Mouse (Mus musculus) hindbrain, postnatal 0 days (tissue): ENCODE measurements around the gene Dhx57. TPM values are rescaled to one million over a fixed set of nuclear protein-coding genes. Genes with fewer than 3 reads are reported as not detected.
"Not testable (repeated sequence)": the region's sequence is repeated elsewhere in the genome, so short reads cannot be mapped to it uniquely, and the experiment has no call there.

Experiments used
- ATAC-seq: fragments of 200-750 bp; cut with Nextera tagmentation; 2 replicates; pipeline ENCODE4 v1.8.0; 2017; ENCODE audit warnings: mild to moderate bottlenecking, moderate TSS enrichment, moderate library complexity
- DNase-seq: peaks from one replicate; pipeline ENCODE4 v3.0.0-alpha.2; 2015; ENCODE audit warnings: low spot score
- H3K27ac ChIP-seq: fragments of 300-500 bp; sonication (generic); 2 replicates; pipeline ENCODE4 v1.5.1; 2014; ENCODE audit warnings: mild to moderate bottlenecking
- H3K27me3 ChIP-seq: fragments of 300-500 bp; sonication (generic); 2 replicates; pipeline ENCODE4 v1.6.1; 2014; ENCODE audit warnings: low read length, mixed read lengths; ENCODE audit not compliant: insufficient read depth
- H3K36me3 ChIP-seq: fragments of 300-500 bp; sonication (generic); 2 replicates; pipeline ENCODE4 v1.6.1; 2014; ENCODE audit warnings: low read length, mixed read lengths; ENCODE audit not compliant: insufficient read depth
- H3K4me1 ChIP-seq: fragments of 300-500 bp; sonication (generic); 2 replicates; pipeline ENCODE4 v1.6.1; 2014; ENCODE audit warnings: antibody characterized with exemption, low read length, mixed read lengths; ENCODE audit not compliant: insufficient read depth
- H3K4me2 ChIP-seq: fragments of 300-500 bp; sonication (generic); 2 replicates; pipeline ENCODE4 v1.6.1; 2014; ENCODE audit warnings: low read depth, mild to moderate bottlenecking, low read length, moderate library complexity, mixed read lengths
- H3K4me3 ChIP-seq: fragments of 300-500 bp; sonication (generic); 2 replicates; pipeline ENCODE4 v1.5.1; 2014; ENCODE audit warnings: low read length
- H3K9ac ChIP-seq: fragments of 300-500 bp; sonication (generic); replicated peaks from 2 replicates; pipeline ENCODE4 v1.6.1; 2014; ENCODE audit warnings: mild to moderate bottlenecking, low read length, moderate library complexity, mixed read lengths
- H3K9me3 ChIP-seq: fragments of 300-500 bp; sonication (generic); 2 replicates; pipeline ENCODE4 v1.6.1; 2016; ENCODE audit warnings: low read length, mixed read lengths
- CTCF ChIP-seq: IDR thresholded peaks from 2 replicates; pipeline ENCODE4 v1.5.1; 2016; ENCODE audit warnings: antibody characterized with exemption, control low read depth, low read depth
- WGBS: fragments of 180-500 bp; shearing (Covaris S2); extraction: QIAGEN DNeasy Blood & Tissue Kit; methylation state at CpG from one replicate; pipeline ENCODE4 v1.1.7; 2014; 5-methylcytosine and 5-hydroxymethylcytosine counted together
- polyA plus RNA-seq: library from polyadenylated mRNA; unstranded; fragments of >200 nt; fragmentation: Nextera tagmentation; extraction: Ambion mirVana; gene quantifications from 2 replicates; pipeline ENCODE4 v1.2.1, GENCODE M21; 2015
- total RNA-seq: library from RNA; depleted of rRNA; stranded (reverse); fragments of >200 nt; gene quantifications from 2 replicates; pipeline ENCODE4 v1.2.3, GENCODE M21; 2014

Dhx57 gene
- total and polyA plus RNA-seq, 2 experiments from 2014 or later: 31.5 to 51.2 TPM

- no peaks in the 10 kb centered on the region for H3K4me1 ChIP-seq
- DNase-seq (peak; percentile 38), ATAC-seq (no peak; the same call in 1 of the 2 replicates)
- no peaks in the 10 kb centered on the region for H3K36me3 ChIP-seq
- H3K27me3 ChIP-seq: no peaks in the 10 kb centered on the region
- peak overlapping the region; percentile 87 for H3K9ac ChIP-seq
- under 1% methylated on average over 30 of the region's 30 CpGs for WGBS
- H3K4me2 ChIP-seq: peak overlapping the region; percentile 72
- 0 out of 2 replicates have a peak, but pooled peaks have one; percentile 6 for TF ChIP-seq CTCF
- H3K9me3 ChIP-seq: no peaks in the 10 kb centered on the region
- H3K4me3 ChIP-seq: peak overlapping the region; percentile 87
- H3K27ac ChIP-seq: peak overlapping the region; percentile 90
Measured at GRCm38 (mm10) chr17:80289280-80290073, 799 bp downstream of the Dhx57 start.

GRCm38 (mm10) chr17:80288012-80288411, 2.3 kb downstream of the Dhx57 start:
- DNase-seq (no peak), ATAC-seq (no peak)
- no peak overlapping the region for H3K4me3 ChIP-seq
- no peaks in the 10 kb centered on the region for H3K4me1 ChIP-seq
- H3K9me3 ChIP-seq: no peaks in the 10 kb centered on the region
- H3K9ac ChIP-seq: no peak overlapping the region
- H3K27ac ChIP-seq: no peak overlapping the region
- peak overlapping the region; percentile 72 for H3K4me2 ChIP-seq
- no peak for TF ChIP-seq CTCF
- WGBS: 82% methylated on average over 6 of the region's 6 CpGs
- no peaks in the 10 kb centered on the region for H3K36me3 ChIP-seq
- no peaks in the 10 kb centered on the region for H3K27me3 ChIP-seq

GRCm38 (mm10) chr17:80284446-80284845, 5.8 kb downstream of the Dhx57 start:
- Histone ChIP-seq H3K4me2 (no peak overlapping the region), H3K27ac (no peak overlapping the region), H3K36me3 (peaks cover 6% of the 10 kb centered on the region; the same call in 1 of the 2 replicates), H3K4me3 (no peak overlapping the region), H3K9me3 (no peaks in the 10 kb centered on the region), H3K27me3 (no peaks in the 10 kb centered on the region), H3K9ac (no peak overlapping the region), H3K4me1 (no peaks in the 10 kb centered on the region)
- TF ChIP-seq CTCF: no peak
- DNase-seq (no peak), ATAC-seq (no peak)
- 81% methylated on average over 4 of the region's 4 CpGs for WGBS

- peaks cover 47% of the 10 kb centered on the region for H3K36me3 ChIP-seq
- no peak for DNase-seq
- no peak overlapping the region for H3K4me3 ChIP-seq
- 96% methylated on average over 8 of the region's 8 CpGs for WGBS
- ATAC-seq: no peak
- H3K27me3 ChIP-seq: no peaks in the 10 kb centered on the region
- no peak for TF ChIP-seq CTCF
- H3K27ac ChIP-seq: no peak overlapping the region
- no peaks in the 10 kb centered on the region for H3K4me1 ChIP-seq
- H3K4me2 ChIP-seq: no peak overlapping the region
- H3K9me3 ChIP-seq: no peaks in the 10 kb centered on the region
- no peak overlapping the region for H3K9ac ChIP-seq
Measured at GRCm38 (mm10) chr17:80279340-80280070, 10.8 kb downstream of the Dhx57 start.

- Histone ChIP-seq H3K4me3 (no peak overlapping the region), H3K4me1 (no peaks in the 10 kb centered on the region), H3K9me3 (no peaks in the 10 kb centered on the region), H3K27me3 (no peaks in the 10 kb centered on the region), H3K36me3 (peaks cover 54% of the 10 kb centered on the region), H3K9ac (no peak overlapping the region), H3K4me2 (no peak overlapping the region), H3K27ac (no peak overlapping the region)
- TF ChIP-seq CTCF: no peak
- no peak for DNase-seq
- WGBS: 95% methylated on average over 4 of the region's 4 CpGs
- ATAC-seq: no peak
Measured at GRCm38 (mm10) chr17:80278255-80278654, 12.0 kb downstream of the Dhx57 start.

GRCm38 (mm10) chr17:80270622-80271021, 19.7 kb downstream of the Dhx57 start:
- not testable (repeated sequence) for ATAC-seq, H3K9me3 ChIP-seq, H3K4me3 ChIP-seq, H3K4me2 ChIP-seq, H3K27ac ChIP-seq, H3K9ac ChIP-seq, DNase-seq, H3K4me1 ChIP-seq, H3K27me3 ChIP-seq
- H3K36me3 ChIP-seq: peaks cover 75% of the 10 kb centered on the region
- 91% methylated on average over 7 of the region's 7 CpGs for WGBS

GRCm38 (mm10) chr17:80268151-80268550, 22.1 kb downstream of the Dhx57 start:
- H3K9ac ChIP-seq: no peak overlapping the region
- H3K36me3 ChIP-seq: peaks cover 78% of the 10 kb centered on the region
- H3K4me3 ChIP-seq: no peak overlapping the region
- no peak overlapping the region for H3K4me2 ChIP-seq
- no peaks in the 10 kb centered on the region for H3K4me1 ChIP-seq
- ATAC-seq (no peak), DNase-seq (no peak)
- TF ChIP-seq CTCF: no peak
- no peaks in the 10 kb centered on the region for H3K27me3 ChIP-seq
- H3K9me3 ChIP-seq: no peaks in the 10 kb centered on the region
- H3K27ac ChIP-seq: no peak overlapping the region
- 96% methylated on average over 3 of the region's 3 CpGs for WGBS
